Mouse (Mus musculus): ENCODE results near the gene Rnf182. TPM values are rescaled to one million over a fixed set of nuclear protein-coding genes. Genes with fewer than 3 reads are reported as not detected.

Gene Rnf182
- total and polyA plus RNA-seq, 2 experiments: not detected

GRCm38 (mm10) chr13:43631266-43631665 is 15.8 kb downstream of the Rnf182 start:
- WGBS: 96% methylated on average over 6 of the region's 6 CpGs

GRCm38 (mm10) chr13:43633024-43633423 is 17.5 kb downstream of the Rnf182 start:
- TF ChIP-seq POLR2A (IDR thresholded peaks at IDR 0.05; ENCODE audit: extremely low read depth, insufficient read depth, low read length) (no peak), CTCF (IDR thresholded peaks at IDR 0.05; ENCODE audit: low read depth, low read length) (no peak)
- Histone ChIP-seq H3K4me1 (ENCODE audit: control insufficient read depth, insufficient read depth, low read length) (no peaks in the 10 kb centered on the region), H3K36me3 (ENCODE audit: control insufficient read depth, insufficient read depth, low read length) (no peaks in the 10 kb centered on the region), H3K27ac (replicated peaks; ENCODE audit: insufficient read depth, low read depth, low read length) (no peak overlapping the region), H3K79me2 (ENCODE audit: control insufficient read depth, insufficient read depth, low read length) (no peaks in the 10 kb centered on the region), H3K4me3 (ENCODE audit: insufficient read depth, low read depth, low read length) (no peak overlapping the region), H3K9ac (ENCODE audit: low read depth, low read length) (no peak overlapping the region), H3K27me3 (ENCODE audit: control insufficient read depth, insufficient read depth, low read length) (peaks cover 12% of the 10 kb centered on the region; the same call in 1 of the 2 replicates)
- WGBS: 82% methylated on average over 4 of the region's 4 CpGs
- no peak for DNase-seq (ENCODE audit: extremely low read depth, low read depth, low spot score)

More at GRCm38 (mm10) chr13:43631266-43631665, 15.8 kb downstream of the Rnf182 start:
- Histone ChIP-seq H3K4me3 (ENCODE audit: insufficient read depth, low read depth, low read length) (no peak overlapping the region), H3K79me2 (ENCODE audit: control insufficient read depth, insufficient read depth, low read length) (no peaks in the 10 kb centered on the region), H3K9ac (ENCODE audit: low read depth, low read length) (no peak overlapping the region), H3K27ac (replicated peaks; ENCODE audit: insufficient read depth, low read depth, low read length) (no peak overlapping the region), H3K36me3 (ENCODE audit: control insufficient read depth, insufficient read depth, low read length) (no peaks in the 10 kb centered on the region), H3K27me3 (ENCODE audit: control insufficient read depth, insufficient read depth, low read length) (peaks cover 14% of the 10 kb centered on the region; the same call in 1 of the 2 replicates), H3K4me1 (ENCODE audit: control insufficient read depth, insufficient read depth, low read length) (no peaks in the 10 kb centered on the region)
- TF ChIP-seq CTCF (IDR thresholded peaks at IDR 0.05; ENCODE audit: low read depth, low read length) (no peak), POLR2A (IDR thresholded peaks at IDR 0.05; ENCODE audit: extremely low read depth, insufficient read depth, low read length) (no peak)
- DNase-seq (ENCODE audit: extremely low read depth, low read depth, low spot score): no peak

GRCm38 (mm10) chr13:43637720-43638119 is 22.2 kb downstream of the Rnf182 start:
- Histone ChIP-seq H3K4me1 (ENCODE audit: control insufficient read depth, insufficient read depth, low read length) (no peaks in the 10 kb centered on the region), H3K4me3 (ENCODE audit: insufficient read depth, low read depth, low read length) (no peak overlapping the region), H3K9ac (ENCODE audit: low read depth, low read length) (no peak overlapping the region), H3K27ac (replicated peaks; ENCODE audit: insufficient read depth, low read depth, low read length) (no peak overlapping the region), H3K79me2 (ENCODE audit: control insufficient read depth, insufficient read depth, low read length) (no peaks in the 10 kb centered on the region), H3K27me3 (ENCODE audit: control insufficient read depth, insufficient read depth, low read length) (peaks cover 6% of the 10 kb centered on the region; the same call in 1 of the 2 replicates), H3K36me3 (ENCODE audit: control insufficient read depth, insufficient read depth, low read length) (no peaks in the 10 kb centered on the region)
- no peak for DNase-seq (ENCODE audit: extremely low read depth, low read depth, low spot score)
- TF ChIP-seq CTCF (IDR thresholded peaks at IDR 0.05; ENCODE audit: low read depth, low read length) (no peak), POLR2A (IDR thresholded peaks at IDR 0.05; ENCODE audit: extremely low read depth, insufficient read depth, low read length) (no peak)
- 89% methylated on average over 7 of the region's 7 CpGs for WGBS

GRCm38 (mm10) chr13:43644991-43645390 is 29.5 kb downstream of the Rnf182 start:
- H3K27me3 ChIP-seq (ENCODE audit: control insufficient read depth, insufficient read depth, low read length): no peaks in the 10 kb centered on the region
- H3K79me2 ChIP-seq (ENCODE audit: control insufficient read depth, insufficient read depth, low read length): no peaks in the 10 kb centered on the region
- H3K4me3 ChIP-seq (ENCODE audit: insufficient read depth, low read depth, low read length): no peak overlapping the region
- no peak for DNase-seq (ENCODE audit: extremely low read depth, low read depth, low spot score)
- no peak overlapping the region for H3K9ac ChIP-seq (ENCODE audit: low read depth, low read length)
- no peaks in the 10 kb centered on the region for H3K4me1 ChIP-seq (ENCODE audit: control insufficient read depth, insufficient read depth, low read length)
- H3K36me3 ChIP-seq (ENCODE audit: control insufficient read depth, insufficient read depth, low read length): no peaks in the 10 kb centered on the region
- TF ChIP-seq CTCF (IDR thresholded peaks at IDR 0.05; ENCODE audit: low read depth, low read length) (no peak), POLR2A (IDR thresholded peaks at IDR 0.05; ENCODE audit: extremely low read depth, insufficient read depth, low read length) (no peak)
- WGBS: 54% methylated on average over 1 of the region's 1 CpGs
- H3K27ac ChIP-seq (replicated peaks; ENCODE audit: insufficient read depth, low read depth, low read length): no peak overlapping the region

GRCm38 (mm10) chr13:43648556-43648955 is 33.0 kb downstream of the Rnf182 start:
- no peak overlapping the region for H3K9ac ChIP-seq (ENCODE audit: low read depth, low read length)
- H3K79me2 ChIP-seq (ENCODE audit: control insufficient read depth, insufficient read depth, low read length): no peaks in the 10 kb centered on the region
- no peaks in the 10 kb centered on the region; the same call in 1 of the 2 replicates for H3K27me3 ChIP-seq (ENCODE audit: control insufficient read depth, insufficient read depth, low read length)
- H3K4me3 ChIP-seq (ENCODE audit: insufficient read depth, low read depth, low read length): no peak overlapping the region
- no peak for TF ChIP-seq POLR2A (IDR thresholded peaks at IDR 0.05; ENCODE audit: extremely low read depth, insufficient read depth, low read length)
- WGBS: 80% methylated on average over 6 of the region's 6 CpGs
- no peak overlapping the region for H3K27ac ChIP-seq (replicated peaks; ENCODE audit: insufficient read depth, low read depth, low read length)
- no peak for DNase-seq (ENCODE audit: extremely low read depth, low read depth, low spot score)
- H3K4me1 ChIP-seq (ENCODE audit: control insufficient read depth, insufficient read depth, low read length): no peaks in the 10 kb centered on the region
- H3K36me3 ChIP-seq (ENCODE audit: control insufficient read depth, insufficient read depth, low read length): no peaks in the 10 kb centered on the region

GRCm38 (mm10) chr13:43651277-43651676 is 35.8 kb downstream of the Rnf182 start:
- H3K79me2 ChIP-seq (ENCODE audit: control insufficient read depth, insufficient read depth, low read length): no peaks in the 10 kb centered on the region
- no peaks in the 10 kb centered on the region; the same call in 1 of the 2 replicates for H3K27me3 ChIP-seq (ENCODE audit: control insufficient read depth, insufficient read depth, low read length)
- H3K4me3 ChIP-seq (ENCODE audit: insufficient read depth, low read depth, low read length): no peak overlapping the region
- DNase-seq (ENCODE audit: extremely low read depth, low read depth, low spot score): no peak
- 83% methylated on average over 3 of the region's 3 CpGs for WGBS
- 0 out of 2 replicates have a peak, but pooled peaks cover 2% of the 10 kb centered on the region for H3K4me1 ChIP-seq (ENCODE audit: control insufficient read depth, insufficient read depth, low read length)
- H3K9ac ChIP-seq (ENCODE audit: low read depth, low read length): no peak overlapping the region
- no peak for TF ChIP-seq CTCF (IDR thresholded peaks at IDR 0.05; ENCODE audit: low read depth, low read length)
- TF ChIP-seq POLR2A (IDR thresholded peaks at IDR 0.05; ENCODE audit: extremely low read depth, insufficient read depth, low read length): no peak
- no peaks in the 10 kb centered on the region for H3K36me3 ChIP-seq (ENCODE audit: control insufficient read depth, insufficient read depth, low read length)
- H3K27ac ChIP-seq (replicated peaks; ENCODE audit: insufficient read depth, low read depth, low read length): no peak overlapping the region
